Mouse (Mus musculus): ENCODE results near the gene Ppfia2. TPM values are rescaled to one million over a fixed set of nuclear protein-coding genes. Genes with fewer than 3 reads are reported as not detected.

The Ppfia2 gene
- polyA plus RNA-seq, 1 experiment: not detected

DNA sequence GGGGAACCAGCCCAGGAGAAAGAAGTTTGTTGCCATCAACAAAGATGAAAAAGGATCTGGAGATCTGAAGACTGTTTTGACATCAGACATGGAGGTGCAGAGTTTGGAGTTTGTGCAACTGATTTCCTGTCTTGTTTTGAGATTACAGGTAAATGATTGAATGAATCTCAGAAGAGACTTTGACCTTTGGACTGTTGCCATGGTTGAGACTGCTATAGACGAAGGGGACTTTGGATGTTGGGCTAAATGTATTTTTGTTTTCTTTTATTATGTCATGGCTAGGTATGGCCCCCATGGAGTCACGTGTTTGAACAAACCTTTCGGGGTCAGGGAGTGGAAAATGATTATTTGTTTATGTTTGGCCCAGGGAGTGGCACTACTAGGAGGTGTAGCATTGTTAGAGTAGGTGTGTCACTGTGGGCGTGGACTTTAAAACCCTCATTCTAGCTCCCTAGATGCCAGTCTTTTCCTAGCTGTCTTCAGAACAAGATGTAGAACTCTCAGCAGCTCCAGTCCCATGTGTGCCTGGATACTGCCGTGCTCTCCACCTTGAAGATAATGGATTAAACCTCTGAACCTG, 133.3 kb downstream of the Ppfia2 start:
- Histone ChIP-seq H3K27me3 (ENCODE audit: control insufficient read depth, insufficient read depth, insufficient read length) (no peaks in the 10 kb centered on the region), H3K4me3 (ENCODE audit: insufficient read depth, poor library complexity, severe bottlenecking) (no peak overlapping the region), H3K36me3 (ENCODE audit: control insufficient read depth, insufficient read depth) (no peaks in the 10 kb centered on the region), H3K79me3 (ENCODE audit: low read depth) (no peaks in the 10 kb centered on the region), H3ac (ENCODE audit: control insufficient read depth, insufficient read length, low read depth) (no peak overlapping the region), H3K79me2 (ENCODE audit: control insufficient read depth, insufficient read depth) (no peaks in the 10 kb centered on the region)
- TF ChIP-seq MAX (IDR thresholded peaks at IDR 0.05): no peak
- TF ChIP-seq USF1 (IDR thresholded peaks at IDR 0.05; ENCODE audit: low read depth): no peak
- no peak for TF ChIP-seq MYOD1 (IDR thresholded peaks at IDR 0.05; ENCODE audit: control insufficient read depth, insufficient read length, low read depth)
- no peak for TF ChIP-seq CEBPB (IDR thresholded peaks at IDR 0.05; ENCODE audit: low read depth)
- no peak for TF ChIP-seq MYOG (IDR thresholded peaks at IDR 0.05; ENCODE audit: control insufficient read depth, extremely low read depth, insufficient read length)
- TF ChIP-seq FOSL1 (IDR thresholded peaks at IDR 0.05; ENCODE audit: insufficient read depth, low read length, poor library complexity, severe bottlenecking): no peak
- TF ChIP-seq CTCF (IDR thresholded peaks at IDR 0.05; ENCODE audit: control insufficient read depth, insufficient read depth, insufficient read length): no peak

DNA sequence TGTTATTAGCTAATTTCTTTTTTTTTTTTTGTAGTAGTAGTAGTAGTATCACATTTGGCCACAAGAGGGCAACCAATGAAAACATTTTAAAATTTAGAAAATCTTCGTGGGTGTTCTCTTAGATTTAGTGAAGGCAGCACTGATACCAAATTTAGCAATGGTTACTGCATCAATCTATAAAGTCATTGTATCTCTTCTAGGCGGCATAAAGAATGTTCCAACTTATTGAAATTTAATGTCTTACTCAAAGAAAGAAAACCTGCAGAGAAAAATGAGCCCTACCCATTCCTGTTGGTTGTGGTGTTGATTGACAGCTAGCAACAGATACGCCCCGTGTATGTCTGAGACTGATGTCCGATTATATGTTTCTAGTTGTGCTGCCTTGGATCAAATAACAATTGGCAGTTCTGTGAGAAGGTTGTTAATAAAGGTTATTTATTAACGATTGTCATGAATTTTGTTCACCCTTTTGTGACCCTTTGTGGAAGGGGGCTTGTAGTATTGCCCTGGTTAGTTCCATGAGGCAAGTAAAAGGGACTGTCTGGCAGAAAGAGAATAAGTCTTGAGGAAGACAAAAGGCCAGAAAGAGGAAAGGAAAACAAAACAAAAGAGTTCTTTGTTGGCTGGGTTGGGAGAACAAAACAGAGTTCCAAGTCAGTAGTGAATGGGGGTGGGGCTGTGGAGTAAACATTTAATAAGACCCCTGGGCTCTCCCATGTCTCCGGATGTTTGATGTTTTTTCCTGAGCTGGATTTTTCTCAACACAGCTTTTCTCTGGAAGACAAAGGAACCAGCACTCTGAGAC, 139.2 kb downstream of the Ppfia2 start:
- TF ChIP-seq USF1 (IDR thresholded peaks at IDR 0.05; ENCODE audit: low read depth) (no peak), CTCF (IDR thresholded peaks at IDR 0.05; ENCODE audit: control insufficient read depth, insufficient read depth, insufficient read length) (no peak), MAX (IDR thresholded peaks at IDR 0.05) (no peak), FOSL1 (IDR thresholded peaks at IDR 0.05; ENCODE audit: insufficient read depth, low read length, poor library complexity, severe bottlenecking) (no peak), MYOG (IDR thresholded peaks at IDR 0.05; ENCODE audit: control insufficient read depth, extremely low read depth, insufficient read length) (no peak), MYOD1 (IDR thresholded peaks at IDR 0.05; ENCODE audit: control insufficient read depth, insufficient read length, low read depth) (no peak), CEBPB (IDR thresholded peaks at IDR 0.05; ENCODE audit: low read depth) (no peak)
- no peaks in the 10 kb centered on the region for H3K79me3 ChIP-seq (ENCODE audit: low read depth)
- H3ac ChIP-seq (ENCODE audit: control insufficient read depth, insufficient read length, low read depth): no peak overlapping the region
- no peaks in the 10 kb centered on the region for H3K27me3 ChIP-seq (ENCODE audit: control insufficient read depth, insufficient read depth, insufficient read length)
- H3K4me3 ChIP-seq (ENCODE audit: insufficient read depth, poor library complexity, severe bottlenecking): no peak overlapping the region
- H3K79me2 ChIP-seq (ENCODE audit: control insufficient read depth, insufficient read depth): no peaks in the 10 kb centered on the region
- H3K36me3 ChIP-seq (ENCODE audit: control insufficient read depth, insufficient read depth): no peaks in the 10 kb centered on the region

DNA sequence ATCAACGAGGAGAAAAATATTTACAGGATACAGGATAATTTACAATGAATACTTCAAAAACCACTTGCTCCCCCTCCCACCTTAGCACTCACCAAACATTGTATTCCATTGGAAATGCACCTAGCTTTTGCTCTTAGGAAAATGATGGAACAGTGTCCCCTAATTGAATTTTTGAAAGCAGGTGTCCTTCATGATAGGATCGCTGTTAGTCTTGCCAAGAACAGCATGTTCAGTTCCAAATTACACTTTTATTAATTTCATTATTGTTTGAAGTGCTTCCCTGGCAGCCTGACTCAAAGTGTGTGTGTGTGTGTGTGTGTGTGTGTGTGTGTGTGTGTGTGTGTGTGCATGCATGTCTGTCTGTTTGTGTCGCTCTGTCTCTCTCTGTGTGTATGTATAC, 140.1 kb downstream of the Ppfia2 start:
- no peak for TF ChIP-seq CTCF (IDR thresholded peaks at IDR 0.05; ENCODE audit: control insufficient read depth, insufficient read depth, insufficient read length)
- TF ChIP-seq MYOD1 (IDR thresholded peaks at IDR 0.05; ENCODE audit: control insufficient read depth, insufficient read length, low read depth): no peak
- no peak for TF ChIP-seq MAX (IDR thresholded peaks at IDR 0.05)
- no peak for TF ChIP-seq MYOG (IDR thresholded peaks at IDR 0.05; ENCODE audit: control insufficient read depth, extremely low read depth, insufficient read length)
- TF ChIP-seq CEBPB (IDR thresholded peaks at IDR 0.05; ENCODE audit: low read depth): no peak
- TF ChIP-seq FOSL1 (IDR thresholded peaks at IDR 0.05; ENCODE audit: insufficient read depth, low read length, poor library complexity, severe bottlenecking): no peak
- TF ChIP-seq USF1 (IDR thresholded peaks at IDR 0.05; ENCODE audit: low read depth): no peak
- Histone ChIP-seq H3K36me3 (ENCODE audit: control insufficient read depth, insufficient read depth) (no peaks in the 10 kb centered on the region), H3ac (ENCODE audit: control insufficient read depth, insufficient read length, low read depth) (no peak overlapping the region), H3K27me3 (ENCODE audit: control insufficient read depth, insufficient read depth, insufficient read length) (no peaks in the 10 kb centered on the region), H3K4me3 (ENCODE audit: insufficient read depth, poor library complexity, severe bottlenecking) (no peak overlapping the region), H3K79me2 (ENCODE audit: control insufficient read depth, insufficient read depth) (no peaks in the 10 kb centered on the region), H3K79me3 (ENCODE audit: low read depth) (no peaks in the 10 kb centered on the region)

DNA sequence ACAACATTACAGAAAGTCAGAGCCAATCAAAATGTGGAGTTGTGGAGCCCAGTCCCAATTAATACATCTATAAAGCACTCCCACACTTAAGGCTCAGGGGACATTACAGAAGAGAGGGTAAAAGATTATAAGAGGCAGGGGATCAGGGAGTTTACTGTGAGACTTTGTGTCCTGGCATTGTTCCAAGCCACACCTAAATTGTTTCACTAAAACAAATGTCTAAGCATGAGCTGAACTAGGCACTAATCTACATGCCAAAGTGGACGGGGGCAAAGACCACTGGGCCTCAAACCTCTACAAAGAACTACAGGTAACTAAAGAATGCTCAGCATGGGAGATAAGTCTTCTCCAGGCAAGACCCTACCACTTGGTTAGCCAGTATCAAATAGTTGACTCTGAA, 148.1 kb downstream of the Ppfia2 start:
- Histone ChIP-seq H3K79me3 (ENCODE audit: low read depth) (no peaks in the 10 kb centered on the region), H3K36me3 (ENCODE audit: control insufficient read depth, insufficient read depth) (no peaks in the 10 kb centered on the region), H3K4me3 (ENCODE audit: insufficient read depth, poor library complexity, severe bottlenecking) (no peak overlapping the region), H3K79me2 (ENCODE audit: control insufficient read depth, insufficient read depth) (no peaks in the 10 kb centered on the region), H3K27me3 (ENCODE audit: control insufficient read depth, insufficient read depth, insufficient read length) (no peaks in the 10 kb centered on the region), H3ac (ENCODE audit: control insufficient read depth, insufficient read length, low read depth) (no peak overlapping the region)
- TF ChIP-seq MAX (IDR thresholded peaks at IDR 0.05) (no peak), MYOG (IDR thresholded peaks at IDR 0.05; ENCODE audit: control insufficient read depth, extremely low read depth, insufficient read length) (no peak), CTCF (IDR thresholded peaks at IDR 0.05; ENCODE audit: control insufficient read depth, insufficient read depth, insufficient read length) (no peak), MYOD1 (IDR thresholded peaks at IDR 0.05; ENCODE audit: control insufficient read depth, insufficient read length, low read depth) (no peak), USF1 (IDR thresholded peaks at IDR 0.05; ENCODE audit: low read depth) (no peak), FOSL1 (IDR thresholded peaks at IDR 0.05; ENCODE audit: insufficient read depth, low read length, poor library complexity, severe bottlenecking) (no peak), CEBPB (IDR thresholded peaks at IDR 0.05; ENCODE audit: low read depth) (no peak)

DNA sequence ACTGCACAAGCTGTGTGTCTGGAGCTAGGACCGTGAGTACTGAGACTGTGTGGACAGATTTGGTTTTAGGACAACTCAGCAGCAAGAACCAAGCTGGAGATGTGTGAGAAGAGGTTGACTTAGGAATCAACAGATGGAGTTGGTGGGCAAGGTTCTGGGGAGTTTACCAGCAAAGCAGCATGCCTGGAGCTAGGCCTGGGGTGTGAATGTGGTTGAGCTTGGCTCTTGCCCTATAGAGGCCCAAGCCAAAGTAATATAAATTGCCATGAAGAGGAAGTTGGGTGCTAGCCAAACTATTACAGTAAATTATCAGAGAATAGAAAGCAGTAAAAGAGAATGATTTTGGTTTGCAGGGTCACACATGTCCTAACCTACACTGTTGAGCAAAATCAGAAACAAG, 150.8 kb downstream of the Ppfia2 start:
- Histone ChIP-seq H3K36me3 (ENCODE audit: control insufficient read depth, insufficient read depth) (no peaks in the 10 kb centered on the region), H3ac (ENCODE audit: control insufficient read depth, insufficient read length, low read depth) (no peak overlapping the region), H3K27me3 (ENCODE audit: control insufficient read depth, insufficient read depth, insufficient read length) (no peaks in the 10 kb centered on the region), H3K4me3 (ENCODE audit: insufficient read depth, poor library complexity, severe bottlenecking) (no peak overlapping the region), H3K79me2 (ENCODE audit: control insufficient read depth, insufficient read depth) (no peaks in the 10 kb centered on the region), H3K79me3 (ENCODE audit: low read depth) (no peaks in the 10 kb centered on the region)
- TF ChIP-seq USF1 (IDR thresholded peaks at IDR 0.05; ENCODE audit: low read depth): no peak
- no peak for TF ChIP-seq MAX (IDR thresholded peaks at IDR 0.05)
- no peak for TF ChIP-seq FOSL1 (IDR thresholded peaks at IDR 0.05; ENCODE audit: insufficient read depth, low read length, poor library complexity, severe bottlenecking)
- TF ChIP-seq CTCF (IDR thresholded peaks at IDR 0.05; ENCODE audit: control insufficient read depth, insufficient read depth, insufficient read length): no peak
- TF ChIP-seq MYOD1 (IDR thresholded peaks at IDR 0.05; ENCODE audit: control insufficient read depth, insufficient read length, low read depth): no peak
- no peak for TF ChIP-seq CEBPB (IDR thresholded peaks at IDR 0.05; ENCODE audit: low read depth)
- no peak for TF ChIP-seq MYOG (IDR thresholded peaks at IDR 0.05; ENCODE audit: control insufficient read depth, extremely low read depth, insufficient read length)

Measured in C2C12 (cell line).